Mouse (Mus musculus): Measurements from ENCODE around the gene Hc. TPM values are rescaled to one million over a fixed set of nuclear protein-coding genes. Genes with fewer than 3 reads are reported as not detected.

The Hc gene
- polyA plus RNA-seq, 1 experiment from 2014 or later = not detected

DNA sequence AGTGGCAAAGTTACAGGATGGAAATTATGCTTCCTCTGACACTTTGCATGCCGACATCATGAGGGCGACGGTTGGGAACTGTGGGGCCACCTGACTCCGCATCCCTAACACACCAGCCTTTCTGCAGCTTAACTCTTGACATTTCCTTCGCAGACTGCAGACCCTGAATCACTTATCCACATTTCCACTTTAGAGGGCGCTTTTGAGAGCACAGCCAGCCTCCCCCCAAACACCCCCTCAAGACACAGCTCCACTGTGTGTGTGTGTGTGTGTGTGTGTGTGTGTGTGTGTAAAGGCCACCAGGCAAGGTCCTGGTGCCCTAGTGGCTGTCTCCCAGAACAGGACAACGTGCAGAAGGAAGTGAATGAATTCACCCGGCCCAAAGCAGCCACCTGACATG lies 95.4 kb downstream of the Hc start:
- Histone ChIP-seq H3K4me2 (ENCODE audit: low read depth, low read length) (no peak overlapping the region), H3K36me3 (ENCODE audit: control insufficient read depth, insufficient read depth, low read length) (no peaks in the 10 kb centered on the region), H3K4me1 (ENCODE audit: control insufficient read depth, insufficient read depth, low read length) (peaks cover 9% of the 10 kb centered on the region; the same call in 1 of the 2 replicates), H3K27me3 (replicated peaks; ENCODE audit: control insufficient read depth, insufficient read depth, low read length) (0 out of 2 replicates have a peak, but pooled peaks cover 4% of the 10 kb centered on the region), H3K27ac (replicated peaks; ENCODE audit: low read depth, low read length) (no peak overlapping the region), H3K9ac (ENCODE audit: low read depth, low read length) (no peak overlapping the region), H3K9me3 (ENCODE audit: control insufficient read depth, low read length) (no peaks in the 10 kb centered on the region), H3K4me3 (ENCODE audit: low read depth, low read length) (no peak overlapping the region)
- WGBS = 84% methylated on average over 8 of the region's 8 CpGs
- DNase-seq (ENCODE audit: low spot score) (no peak), ATAC-seq (ENCODE audit: low read depth) (no peak)

DNA sequence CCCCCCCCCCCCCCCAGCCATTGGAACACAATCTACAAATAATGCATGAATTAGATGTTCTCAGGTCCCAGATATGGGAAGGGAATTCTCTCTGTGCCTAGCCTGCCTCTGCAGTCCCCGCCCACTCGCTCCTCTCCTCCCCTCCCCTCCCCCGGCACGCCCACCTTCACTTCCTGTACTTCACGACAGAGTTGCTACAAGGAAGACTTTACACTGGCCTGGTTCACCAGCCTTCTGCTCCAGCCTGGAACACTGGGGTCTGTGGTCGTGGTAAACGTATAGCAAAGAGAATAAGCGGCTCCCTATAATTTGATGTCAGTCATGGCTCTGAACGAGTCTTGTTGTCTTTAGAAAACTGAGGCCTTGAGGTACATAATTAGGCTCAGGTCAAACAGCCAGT lies 95.9 kb downstream of the Hc start:
- Histone ChIP-seq H3K9me3 (ENCODE audit: control insufficient read depth, low read length) (no peaks in the 10 kb centered on the region), H3K4me2 (ENCODE audit: low read depth, low read length) (peak overlapping the region; percentile 4; the same call in 1 of the 2 replicates), H3K36me3 (ENCODE audit: control insufficient read depth, insufficient read depth, low read length) (no peaks in the 10 kb centered on the region), H3K9ac (ENCODE audit: low read depth, low read length) (no peak overlapping the region), H3K27me3 (replicated peaks; ENCODE audit: control insufficient read depth, insufficient read depth, low read length) (0 out of 2 replicates have a peak, but pooled peaks cover 4% of the 10 kb centered on the region), H3K4me3 (ENCODE audit: low read depth, low read length) (no peak overlapping the region), H3K4me1 (ENCODE audit: control insufficient read depth, insufficient read depth, low read length) (peaks cover 9% of the 10 kb centered on the region; the same call in 1 of the 2 replicates), H3K27ac (replicated peaks; ENCODE audit: low read depth, low read length) (no peak overlapping the region)
- ATAC-seq (ENCODE audit: low read depth) (peak; percentile 55; the same call in 1 of the 2 replicates), DNase-seq (ENCODE audit: low spot score) (no peak)
- WGBS = 26% methylated on average over 9 of the region's 9 CpGs

DNA sequence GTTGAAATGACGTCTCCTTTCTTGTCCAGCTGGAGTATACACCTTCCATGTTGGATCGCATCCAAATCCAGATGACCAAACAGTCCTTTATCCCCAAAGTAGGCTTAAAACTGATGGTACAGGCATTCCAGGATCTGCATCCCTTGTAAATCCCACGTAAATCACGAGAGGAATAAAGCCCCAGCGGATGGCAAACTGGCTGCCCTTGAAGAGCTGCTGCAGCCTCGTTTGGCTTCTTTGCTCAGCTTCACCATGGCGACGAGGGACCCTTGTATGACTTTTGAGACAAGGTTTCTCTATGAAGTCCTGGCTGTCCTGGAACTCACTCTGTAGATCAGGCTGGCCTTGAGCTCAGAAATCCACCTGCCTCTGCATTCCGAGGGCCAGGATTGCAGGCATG lies 96.6 kb downstream of the Hc start:
- 81% methylated on average over 9 of the region's 9 CpGs for WGBS
- H3K27ac ChIP-seq (replicated peaks; ENCODE audit: low read depth, low read length) = no peak overlapping the region
- H3K4me1 ChIP-seq (ENCODE audit: control insufficient read depth, insufficient read depth, low read length) = peaks cover 9% of the 10 kb centered on the region; the same call in 1 of the 2 replicates
- H3K36me3 ChIP-seq (ENCODE audit: control insufficient read depth, insufficient read depth, low read length) = no peaks in the 10 kb centered on the region
- no peak overlapping the region for H3K4me3 ChIP-seq (ENCODE audit: low read depth, low read length)
- no peak overlapping the region for H3K9ac ChIP-seq (ENCODE audit: low read depth, low read length)
- H3K27me3 ChIP-seq (replicated peaks; ENCODE audit: control insufficient read depth, insufficient read depth, low read length) = 0 out of 2 replicates have a peak, but pooled peaks cover 4% of the 10 kb centered on the region
- H3K9me3 ChIP-seq (ENCODE audit: control insufficient read depth, low read length) = no peaks in the 10 kb centered on the region
- no peak for ATAC-seq (ENCODE audit: low read depth)
- DNase-seq (ENCODE audit: low spot score) = no peak
- H3K4me2 ChIP-seq (ENCODE audit: low read depth, low read length) = no peak overlapping the region

DNA sequence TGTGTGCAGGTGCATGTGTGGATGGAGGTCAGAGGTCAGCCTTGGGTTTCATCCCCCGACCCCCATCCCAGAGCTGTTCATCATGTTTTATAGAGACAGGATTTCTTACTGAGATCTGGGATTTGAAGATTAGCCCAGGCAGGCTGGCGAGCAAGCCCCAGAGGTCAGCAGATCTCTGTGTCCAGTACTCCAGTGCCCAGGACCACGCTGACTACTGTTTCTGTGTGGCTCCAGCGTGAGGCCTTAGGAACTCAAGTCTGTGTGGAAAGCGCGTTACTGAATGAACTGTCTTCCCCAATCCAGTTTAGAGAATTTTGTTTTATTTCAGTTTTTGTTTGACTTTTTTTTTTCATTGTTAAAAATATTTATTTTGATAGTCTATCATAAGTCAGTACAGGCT lies 97.0 kb downstream of the Hc start:
- 87% methylated on average over 6 of the region's 6 CpGs for WGBS
- no peak overlapping the region for H3K27ac ChIP-seq (replicated peaks; ENCODE audit: low read depth, low read length)
- no peak for ATAC-seq (ENCODE audit: low read depth)
- H3K27me3 ChIP-seq (replicated peaks; ENCODE audit: control insufficient read depth, insufficient read depth, low read length) = 0 out of 2 replicates have a peak, but pooled peaks cover 4% of the 10 kb centered on the region
- no peak overlapping the region for H3K4me2 ChIP-seq (ENCODE audit: low read depth, low read length)
- no peak for DNase-seq (ENCODE audit: low spot score)
- H3K4me1 ChIP-seq (ENCODE audit: control insufficient read depth, insufficient read depth, low read length) = peaks cover 9% of the 10 kb centered on the region; the same call in 1 of the 2 replicates
- no peak overlapping the region for H3K4me3 ChIP-seq (ENCODE audit: low read depth, low read length)
- H3K36me3 ChIP-seq (ENCODE audit: control insufficient read depth, insufficient read depth, low read length) = no peaks in the 10 kb centered on the region
- no peaks in the 10 kb centered on the region for H3K9me3 ChIP-seq (ENCODE audit: control insufficient read depth, low read length)
- H3K9ac ChIP-seq (ENCODE audit: low read depth, low read length) = no peak overlapping the region

DNA sequence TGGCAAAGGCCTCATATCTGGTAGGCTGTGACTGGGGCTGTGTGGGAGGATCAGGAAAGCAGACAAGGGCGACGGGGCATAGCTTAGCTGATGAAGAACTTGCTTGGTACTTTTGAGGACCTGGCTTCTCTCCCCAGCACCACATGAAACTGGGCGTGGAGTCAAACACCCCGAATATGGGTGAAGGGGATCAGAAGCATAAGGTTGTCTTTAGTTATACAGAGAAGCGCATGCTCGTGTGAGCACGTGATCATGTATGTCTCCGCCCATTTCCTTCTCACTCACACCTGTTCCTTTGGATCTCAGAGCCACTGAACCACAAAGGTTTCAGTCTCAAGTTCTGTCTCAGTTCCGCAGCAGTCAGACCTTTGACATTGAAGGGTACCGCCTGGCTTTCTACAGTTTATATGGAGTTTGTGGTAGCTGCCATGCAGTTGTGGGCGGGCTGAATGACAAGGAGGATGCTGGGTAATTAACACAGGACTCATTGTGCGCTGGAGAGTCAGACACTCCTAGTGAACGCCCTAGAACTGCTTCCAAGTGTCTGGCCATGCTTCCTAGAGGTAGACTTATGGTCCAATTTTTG lies 97.8 kb downstream of the Hc start:
- DNase-seq (ENCODE audit: low spot score) (no peak), ATAC-seq (ENCODE audit: low read depth) (no peak)
- no peak overlapping the region for H3K4me2 ChIP-seq (ENCODE audit: low read depth, low read length)
- no peak overlapping the region for H3K4me3 ChIP-seq (ENCODE audit: low read depth, low read length)
- 0 out of 2 replicates have a peak, but pooled peaks cover 4% of the 10 kb centered on the region for H3K27me3 ChIP-seq (replicated peaks; ENCODE audit: control insufficient read depth, insufficient read depth, low read length)
- H3K27ac ChIP-seq (replicated peaks; ENCODE audit: low read depth, low read length) = no peak overlapping the region
- peaks cover 9% of the 10 kb centered on the region; the same call in 1 of the 2 replicates for H3K4me1 ChIP-seq (ENCODE audit: control insufficient read depth, insufficient read depth, low read length)
- H3K9me3 ChIP-seq (ENCODE audit: control insufficient read depth, low read length) = no peaks in the 10 kb centered on the region
- WGBS = 75% methylated on average over 13 of the region's 13 CpGs
- H3K9ac ChIP-seq (ENCODE audit: low read depth, low read length) = no peak overlapping the region
- H3K36me3 ChIP-seq (ENCODE audit: control insufficient read depth, insufficient read depth, low read length) = no peaks in the 10 kb centered on the region

DNA sequence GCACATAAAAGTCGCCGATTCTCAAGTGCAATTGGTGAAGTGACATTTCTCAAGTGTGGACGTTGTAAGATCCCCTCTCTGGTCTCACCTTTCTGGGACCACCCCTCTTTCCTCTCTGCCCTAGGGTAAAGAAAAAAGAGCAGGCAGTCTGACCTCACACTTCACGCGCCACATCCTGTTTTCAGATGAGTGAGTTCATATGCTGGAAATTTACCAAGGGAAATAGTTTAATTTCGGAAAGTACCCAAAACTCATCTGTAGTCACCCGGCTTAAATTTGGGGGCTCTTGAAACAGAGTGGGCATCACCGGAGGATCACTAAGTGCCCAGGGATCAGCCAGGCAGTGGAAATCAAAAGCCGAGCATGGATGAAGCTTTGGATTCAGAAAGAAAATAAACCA lies 98.3 kb downstream of the Hc start:
- Histone ChIP-seq H3K27ac (replicated peaks; ENCODE audit: low read depth, low read length) (no peak overlapping the region), H3K4me2 (ENCODE audit: low read depth, low read length) (no peak overlapping the region), H3K27me3 (replicated peaks; ENCODE audit: control insufficient read depth, insufficient read depth, low read length) (0 out of 2 replicates have a peak, but pooled peaks cover 4% of the 10 kb centered on the region), H3K4me3 (ENCODE audit: low read depth, low read length) (no peak overlapping the region), H3K4me1 (ENCODE audit: control insufficient read depth, insufficient read depth, low read length) (peaks cover 9% of the 10 kb centered on the region; the same call in 1 of the 2 replicates), H3K9ac (ENCODE audit: low read depth, low read length) (no peak overlapping the region), H3K9me3 (ENCODE audit: control insufficient read depth, low read length) (no peaks in the 10 kb centered on the region), H3K36me3 (ENCODE audit: control insufficient read depth, insufficient read depth, low read length) (no peaks in the 10 kb centered on the region)
- DNase-seq (ENCODE audit: low spot score) (no peak), ATAC-seq (ENCODE audit: low read depth) (no peak)
- WGBS = 74% methylated on average over 9 of the region's 9 CpGs

DNA sequence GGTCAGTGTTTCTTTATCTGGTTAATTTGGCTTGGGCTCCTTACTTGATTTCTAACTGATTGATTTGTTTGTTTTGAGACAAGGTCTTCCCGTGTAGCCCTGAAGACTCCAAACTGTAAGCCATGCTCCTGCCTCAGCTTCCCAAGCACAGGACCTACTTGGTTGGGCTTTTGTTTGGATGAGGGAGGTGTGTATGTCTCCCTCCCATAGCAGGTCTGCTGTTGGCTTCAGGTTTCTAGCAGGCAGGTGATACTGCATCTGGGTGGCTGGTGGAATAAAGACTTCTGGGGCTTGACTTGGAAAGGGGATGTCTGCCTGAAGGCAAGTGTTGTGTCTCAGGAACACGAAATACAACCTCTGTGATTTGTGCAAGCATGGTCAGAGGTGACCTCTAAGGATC lies 99.0 kb downstream of the Hc start:
- Histone ChIP-seq H3K9ac (ENCODE audit: low read depth, low read length) (no peak overlapping the region), H3K27ac (replicated peaks; ENCODE audit: low read depth, low read length) (no peak overlapping the region), H3K9me3 (ENCODE audit: control insufficient read depth, low read length) (no peaks in the 10 kb centered on the region), H3K4me2 (ENCODE audit: low read depth, low read length) (no peak overlapping the region), H3K4me3 (ENCODE audit: low read depth, low read length) (no peak overlapping the region), H3K4me1 (ENCODE audit: control insufficient read depth, insufficient read depth, low read length) (peaks cover 9% of the 10 kb centered on the region; the same call in 1 of the 2 replicates), H3K36me3 (ENCODE audit: control insufficient read depth, insufficient read depth, low read length) (no peaks in the 10 kb centered on the region), H3K27me3 (replicated peaks; ENCODE audit: control insufficient read depth, insufficient read depth, low read length) (0 out of 2 replicates have a peak, but pooled peaks cover 4% of the 10 kb centered on the region)
- DNase-seq (ENCODE audit: low spot score) (no peak), ATAC-seq (ENCODE audit: low read depth) (no peak)
- 65% methylated on average over 2 of the region's 2 CpGs for WGBS

- H3K27ac ChIP-seq (replicated peaks; ENCODE audit: low read depth, low read length) = no peak within 1 kb of the TSS
- 0 out of 2 replicates have a peak, but pooled peaks cover 4% of the 10 kb centered on the region for H3K27me3 ChIP-seq (replicated peaks; ENCODE audit: control insufficient read depth, insufficient read depth, low read length)
- H3K4me2 ChIP-seq (ENCODE audit: low read depth, low read length) = peak within 1 kb of the TSS; percentile 57
- peak; percentile 69 for ATAC-seq (ENCODE audit: low read depth)
- peak within 1 kb of the TSS; percentile 59 for H3K9ac ChIP-seq (ENCODE audit: low read depth, low read length)
- WGBS = 23% methylated on average over 9 of the region's 20 CpGs
- H3K9me3 ChIP-seq (ENCODE audit: control insufficient read depth, low read length) = no peaks in the 10 kb centered on the region
- H3K36me3 ChIP-seq (ENCODE audit: control insufficient read depth, insufficient read depth, low read length) = no peaks in the 10 kb centered on the region
- peak; percentile 58 for DNase-seq (ENCODE audit: low spot score)
- peaks cover 9% of the 10 kb centered on the region; the same call in 1 of the 2 replicates for H3K4me1 ChIP-seq (ENCODE audit: control insufficient read depth, insufficient read depth, low read length)
- peak within 1 kb of the TSS; percentile 31 for H3K4me3 ChIP-seq (ENCODE audit: low read depth, low read length)
Observed at GRCm38 (mm10) chr2:34961481-34962036, 99.7 kb downstream of the Hc start, which contains the start of gene Traf1. Gene Traf1 (minus strand): TSS chr2:34961772.
